Mouse (Mus musculus): Measurements from ENCODE around the gene Eme2. TPM values are rescaled to one million over a fixed set of nuclear protein-coding genes. Genes with fewer than 3 reads are reported as not detected.

Gene Eme2
- polyA plus RNA-seq, 1 experiment from 2014 or later, result 21.4 TPM

- H3K4me2 ChIP-seq, result no peak overlapping the region
- no peak overlapping the region for H3K4me3 ChIP-seq
- no peaks in the 10 kb centered on the region for H3K27me3 ChIP-seq (replicated peaks)
- peaks cover 35% of the 10 kb centered on the region for H3K4me1 ChIP-seq
- H3K9ac ChIP-seq, result no peak overlapping the region
- ATAC-seq, result no peak
- peaks cover 83% of the 10 kb centered on the region for H3K36me3 ChIP-seq
- no peak overlapping the region for H3K27ac ChIP-seq
- 79% methylated on average over 3 of the region's 3 CpGs for WGBS (ENCODE audit: insufficient replicate concordance)
- H3K9me3 ChIP-seq (replicated peaks), result no peaks in the 10 kb centered on the region
Measured at GRCm38 (mm10) chr17:24861785-24862184, 33.1 kb downstream of the Eme2 start.

- Histone ChIP-seq H3K4me2 (peak overlapping the region; percentile 23; the same call in 1 of the 2 replicates), H3K4me3 (no peak overlapping the region), H3K4me1 (peaks cover 40% of the 10 kb centered on the region), H3K36me3 (peaks cover 89% of the 10 kb centered on the region), H3K9me3 (replicated peaks) (no peaks in the 10 kb centered on the region), H3K9ac (peak overlapping the region; percentile 25), H3K27ac (peak overlapping the region; percentile 80), H3K27me3 (replicated peaks) (no peaks in the 10 kb centered on the region)
- WGBS (ENCODE audit: insufficient replicate concordance), result 91% methylated on average over 8 of the region's 8 CpGs
- ATAC-seq, result peak; percentile 73
Measured at GRCm38 (mm10) chr17:24860076-24860475, 34.8 kb downstream of the Eme2 start.

- H3K9me3 ChIP-seq (replicated peaks), result no peaks in the 10 kb centered on the region
- no peak overlapping the region for H3K4me3 ChIP-seq
- H3K27me3 ChIP-seq (replicated peaks), result no peaks in the 10 kb centered on the region
- H3K36me3 ChIP-seq, result peaks cover 89% of the 10 kb centered on the region
- peaks cover 40% of the 10 kb centered on the region for H3K4me1 ChIP-seq
- peak overlapping the region; percentile 13; the same call in 1 of the 2 replicates for H3K9ac ChIP-seq
- ATAC-seq, result peak; percentile 92
- H3K27ac ChIP-seq, result peak overlapping the region; percentile 80
- 53% methylated on average over 6 of the region's 6 CpGs for WGBS (ENCODE audit: insufficient replicate concordance)
- H3K4me2 ChIP-seq, result peak overlapping the region; percentile 35
Measured at GRCm38 (mm10) chr17:24858967-24859366, 35.9 kb downstream of the Eme2 start.

GRCm38 (mm10) chr17:24857831-24858470, 36.9 kb downstream of the Eme2 start:
- Histone ChIP-seq H3K4me1 (peaks cover 40% of the 10 kb centered on the region), H3K27ac (peak overlapping the region; percentile 80), H3K4me3 (no peak overlapping the region), H3K9me3 (replicated peaks) (no peaks in the 10 kb centered on the region), H3K9ac (no peak overlapping the region), H3K4me2 (peak overlapping the region; percentile 35), H3K27me3 (replicated peaks) (no peaks in the 10 kb centered on the region), H3K36me3 (peaks cover 91% of the 10 kb centered on the region)
- no peak for ATAC-seq
- WGBS (ENCODE audit: insufficient replicate concordance), result 73% methylated on average over 8 of the region's 8 CpGs

- peaks cover 84% of the 10 kb centered on the region for H3K36me3 ChIP-seq
- no peak overlapping the region for H3K4me2 ChIP-seq
- 90% methylated on average over 13 of the region's 13 CpGs for WGBS (ENCODE audit: insufficient replicate concordance)
Measured at GRCm38 (mm10) chr17:24856589-24856988, 38.3 kb downstream of the Eme2 start.

GRCm38 (mm10) chr17:24855838-24856464, 38.9 kb downstream of the Eme2 start:
- Histone ChIP-seq H3K36me3 (peaks cover 77% of the 10 kb centered on the region), H3K27ac (peak overlapping the region; percentile 49; the same call in 1 of the 2 replicates), H3K4me2 (no peak overlapping the region), H3K27me3 (replicated peaks) (0 out of 2 replicates have a peak, but pooled peaks cover 5% of the 10 kb centered on the region), H3K9me3 (replicated peaks) (no peaks in the 10 kb centered on the region), H3K9ac (no peak overlapping the region), H3K4me3 (no peak overlapping the region), H3K4me1 (peaks cover 52% of the 10 kb centered on the region)
- WGBS (ENCODE audit: insufficient replicate concordance), result 82% methylated on average over 3 of the region's 3 CpGs
- ATAC-seq, result no peak

More at GRCm38 (mm10) chr17:24856589-24856988, 38.3 kb downstream of the Eme2 start:
- Histone ChIP-seq H3K27me3 (replicated peaks) (0 out of 2 replicates have a peak, but pooled peaks cover 3% of the 10 kb centered on the region), H3K27ac (no peak overlapping the region; the same call in 1 of the 2 replicates), H3K4me3 (no peak overlapping the region), H3K9me3 (replicated peaks) (no peaks in the 10 kb centered on the region), H3K9ac (no peak overlapping the region), H3K4me1 (peaks cover 46% of the 10 kb centered on the region)
- ATAC-seq, result no peak

- H3K9ac ChIP-seq, result peak overlapping the region; percentile 90
- peaks cover 35% of the 10 kb centered on the region for H3K4me1 ChIP-seq
- peaks cover 42% of the 10 kb centered on the region for H3K36me3 ChIP-seq
- no peak for ATAC-seq
- peak overlapping the region; percentile 87 for H3K4me2 ChIP-seq
- no peaks in the 10 kb centered on the region for H3K9me3 ChIP-seq (replicated peaks)
- no peak overlapping the region for H3K27ac ChIP-seq
- H3K4me3 ChIP-seq, result peak overlapping the region; percentile 78
- 0 out of 2 replicates have a peak, but pooled peaks cover 5% of the 10 kb centered on the region for H3K27me3 ChIP-seq (replicated peaks)
- WGBS (ENCODE audit: insufficient replicate concordance), result 76% methylated on average over 10 of the region's 10 CpGs
Measured at GRCm38 (mm10) chr17:24851381-24852125, 43.3 kb downstream of the Eme2 start.

GRCm38 (mm10) chr17:24850773-24851127, 44.1 kb downstream of the Eme2 start:
- Histone ChIP-seq H3K36me3 (peaks cover 34% of the 10 kb centered on the region), H3K4me1 (peaks cover 31% of the 10 kb centered on the region), H3K27me3 (replicated peaks) (0 out of 2 replicates have a peak, but pooled peaks cover 5% of the 10 kb centered on the region), H3K4me3 (peak overlapping the region; percentile 78), H3K9ac (peak overlapping the region; percentile 90), H3K4me2 (peak overlapping the region; percentile 87), H3K9me3 (replicated peaks) (no peaks in the 10 kb centered on the region), H3K27ac (peak overlapping the region; percentile 98)
- no peak for ATAC-seq
- 1% methylated on average over 20 of the region's 20 CpGs for WGBS (ENCODE audit: insufficient replicate concordance)

- H3K27ac ChIP-seq, result peak within 1 kb of the TSS; percentile 98
- WGBS (ENCODE audit: insufficient replicate concordance), result under 1% methylated on average over 58 of the region's 58 CpGs
- no peaks in the 10 kb centered on the region for H3K9me3 ChIP-seq (replicated peaks)
- peak; percentile 94 for ATAC-seq
- peak within 1 kb of the TSS; percentile 87 for H3K4me2 ChIP-seq
- H3K4me1 ChIP-seq, result peaks cover 31% of the 10 kb centered on the region
- H3K36me3 ChIP-seq, result peaks cover 29% of the 10 kb centered on the region
- H3K9ac ChIP-seq, result peak within 1 kb of the TSS; percentile 90
- 0 out of 2 replicates have a peak, but pooled peaks cover 5% of the 10 kb centered on the region for H3K27me3 ChIP-seq (replicated peaks)
- peak within 1 kb of the TSS; percentile 78 for H3K4me3 ChIP-seq
Measured at GRCm38 (mm10) chr17:24850065-24850772, 44.7 kb downstream of the Eme2 start, which contains the start of gene Fahd1. TSS of gene Fahd1 (minus strand) at chr17:24850364.

GRCm38 (mm10) chr17:24849733-24850064, 45.2 kb downstream of the Eme2 start:
- ATAC-seq, result peak; percentile 30
- peaks cover 5% of the 10 kb centered on the region; the same call in 1 of the 2 replicates for H3K27me3 ChIP-seq (replicated peaks)
- peaks cover 33% of the 10 kb centered on the region for H3K4me1 ChIP-seq
- H3K9ac ChIP-seq, result peak overlapping the region; percentile 90
- no peaks in the 10 kb centered on the region for H3K9me3 ChIP-seq (replicated peaks)
- H3K4me3 ChIP-seq, result peak overlapping the region; percentile 78
- H3K27ac ChIP-seq, result peak overlapping the region; percentile 98
- 0% methylated on average over 21 of the region's 21 CpGs for WGBS (ENCODE audit: insufficient replicate concordance)
- peaks cover 24% of the 10 kb centered on the region for H3K36me3 ChIP-seq
- peak overlapping the region; percentile 87 for H3K4me2 ChIP-seq

GRCm38 (mm10) chr17:24848600-24849031, 46.3 kb downstream of the Eme2 start:
- Histone ChIP-seq H3K9ac (peak overlapping the region; percentile 90), H3K27me3 (replicated peaks) (peaks cover 8% of the 10 kb centered on the region)

More at GRCm38 (mm10) chr17:24848600-24849031, 46.3 kb downstream of the Eme2 start:
- H3K4me1 ChIP-seq, result peaks cover 33% of the 10 kb centered on the region
- peak overlapping the region; percentile 98 for H3K27ac ChIP-seq
- ATAC-seq, result peak; percentile 68
- peaks cover 13% of the 10 kb centered on the region for H3K36me3 ChIP-seq
- peak overlapping the region; percentile 78 for H3K4me3 ChIP-seq
- peak overlapping the region; percentile 87 for H3K4me2 ChIP-seq
- H3K9me3 ChIP-seq (replicated peaks), result no peaks in the 10 kb centered on the region
